Mouse (Mus musculus): Measurements from ENCODE around the gene Ank3. TPM values are rescaled to one million over a fixed set of nuclear protein-coding genes. Genes with fewer than 3 reads are reported as not detected.

Ank3 gene
- total RNA-seq, 2 experiments from 2014 or later: 84.5 to 114 TPM

- DNase-seq: no peak
- intact Hi-C loops (cut with DNase I): no loop called here
These were observed 392.0 kb downstream of the Ank3 start for GRCm38 (mm10) chr10:69790606-69791005.

DNA sequence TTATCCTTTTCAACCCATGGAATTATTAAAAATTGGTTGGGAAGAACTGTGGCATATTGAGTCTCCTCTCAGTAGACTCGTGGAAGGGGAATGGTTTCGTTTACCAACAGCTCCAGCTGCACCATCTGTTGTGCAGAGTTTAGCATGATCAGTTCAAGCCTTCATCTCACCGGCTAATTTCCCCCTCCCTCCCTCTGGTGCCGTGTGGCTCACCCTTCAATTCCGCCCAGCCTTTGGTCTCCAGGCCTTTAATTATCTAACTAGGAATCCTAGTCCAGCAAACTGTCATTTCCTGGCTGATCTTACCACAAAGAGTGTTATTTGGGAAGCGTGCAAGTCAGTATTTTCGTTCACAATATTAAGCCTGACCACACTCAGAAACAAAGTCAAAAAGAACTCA lies 393.4 kb downstream of the Ank3 start:
- intact Hi-C loops (cut with DNase I): loop anchor here (2.0 kb wide), 1 partner anchor 129 kb away; no protein-coding TSS in a partner anchor

GRCm38 (mm10) chr10:69792400-69792799 lies 393.8 kb downstream of the Ank3 start:
- no peak for DNase-seq
- intact Hi-C loops (cut with DNase I): loop anchor here (2.0 kb wide), 1 partner anchor 130 kb away; no protein-coding TSS in a partner anchor

More for the DNA sequence above, 393.4 kb downstream of the Ank3 start:
- DNase-seq: no peak

DNA sequence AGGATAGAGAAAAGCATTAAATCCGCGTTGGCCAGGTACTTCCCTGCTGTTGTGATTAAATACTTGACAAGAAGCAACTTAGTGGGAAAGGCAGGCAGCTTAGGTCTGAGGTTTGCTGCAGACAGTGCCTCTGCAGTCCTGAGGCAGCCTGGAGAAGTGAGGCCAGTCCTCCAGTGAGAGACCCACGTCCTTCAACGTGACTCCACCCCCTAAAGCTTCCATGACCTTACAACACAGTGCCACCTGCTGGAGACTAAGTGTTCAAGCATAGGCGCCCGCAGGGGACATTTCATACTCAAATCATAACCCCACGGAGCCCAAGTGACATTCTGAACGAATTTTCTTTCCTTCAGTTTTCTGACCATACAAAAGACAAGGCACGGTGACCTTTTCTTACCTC lies 394.5 kb downstream of the Ank3 start:
- intact Hi-C loops (cut with DNase I): loop anchor here (2.0 kb wide), 1 partner anchor 130 kb away; no protein-coding TSS in a partner anchor
- DNase-seq: peak; percentile 33 to 46

DNA sequence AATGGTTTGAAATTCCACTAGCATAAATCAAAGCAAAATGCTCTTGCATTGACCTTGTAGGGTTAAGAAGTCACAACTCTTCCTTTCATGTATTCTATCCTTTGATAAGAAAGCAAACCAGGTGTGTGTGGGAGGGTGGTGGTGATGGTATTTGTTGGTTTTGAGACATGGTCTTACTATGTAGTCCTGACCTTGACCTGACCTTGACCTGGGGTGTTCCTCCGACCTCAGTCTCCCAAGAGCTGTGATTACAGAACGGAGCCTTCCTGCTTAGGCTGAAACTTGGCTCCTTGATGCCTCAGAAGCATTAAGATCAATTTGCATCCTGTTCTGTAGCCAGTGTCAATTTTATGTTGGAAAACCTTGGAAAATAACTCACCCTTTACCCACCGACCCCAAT lies 397.1 kb downstream of the Ank3 start:
- intact Hi-C loops (cut with DNase I): loop anchor here (5.0 kb wide), 1 partner anchor 42 kb away; no protein-coding TSS in a partner anchor
- no peak for DNase-seq

DNA sequence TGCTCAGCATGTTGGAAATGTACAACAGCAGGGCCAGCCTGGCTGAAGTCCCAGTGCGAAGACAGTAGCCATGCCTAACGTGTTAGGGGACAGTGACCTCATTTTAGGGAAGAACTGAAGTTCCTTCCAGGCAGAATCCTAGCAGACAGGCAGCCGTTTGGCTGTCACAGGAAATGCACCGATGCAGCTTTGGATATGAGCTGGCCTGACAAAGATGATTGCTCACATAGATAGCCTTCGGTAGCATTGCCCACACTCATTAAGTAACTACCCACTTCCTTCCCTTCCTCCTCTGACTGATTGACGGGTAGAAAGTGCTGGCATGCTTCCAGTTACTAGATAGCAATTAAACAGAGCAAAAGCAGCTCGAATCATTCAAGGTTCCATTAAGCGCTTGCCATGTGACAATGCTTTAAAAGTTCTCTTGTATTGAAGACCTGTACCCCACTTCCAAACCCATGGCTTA lies 397.9 kb downstream of the Ank3 start:
- intact Hi-C loops (cut with DNase I): loop anchor here (5.0 kb wide), 1 partner anchor 41 kb away; no protein-coding TSS in a partner anchor
- no peak for DNase-seq

GRCm38 (mm10) chr10:69803135-69803756 lies 404.7 kb downstream of the Ank3 start:
- intact Hi-C loops (cut with DNase I): no loop called here
- no peak for DNase-seq

- no peak for DNase-seq
- intact Hi-C loops (cut with DNase I): loop anchor here (5.0 kb wide), 1 partner anchor 1553 kb away; no protein-coding TSS in a partner anchor
These were observed 406.0 kb downstream of the Ank3 start for GRCm38 (mm10) chr10:69804613-69805012.

GRCm38 (mm10) chr10:69810785-69811184 lies 412.2 kb downstream of the Ank3 start:
- no peak for DNase-seq
- intact Hi-C loops (cut with DNase I): no loop called here

GRCm38 (mm10) chr10:69813823-69814522 lies 415.4 kb downstream of the Ank3 start:
- intact Hi-C loops (cut with DNase I): no loop called here
- DNase-seq: no peak

- intact Hi-C loops (cut with DNase I): no loop called here
- no peak for DNase-seq
These were observed 422.7 kb downstream of the Ank3 start for GRCm38 (mm10) chr10:69821245-69821644.

DNA sequence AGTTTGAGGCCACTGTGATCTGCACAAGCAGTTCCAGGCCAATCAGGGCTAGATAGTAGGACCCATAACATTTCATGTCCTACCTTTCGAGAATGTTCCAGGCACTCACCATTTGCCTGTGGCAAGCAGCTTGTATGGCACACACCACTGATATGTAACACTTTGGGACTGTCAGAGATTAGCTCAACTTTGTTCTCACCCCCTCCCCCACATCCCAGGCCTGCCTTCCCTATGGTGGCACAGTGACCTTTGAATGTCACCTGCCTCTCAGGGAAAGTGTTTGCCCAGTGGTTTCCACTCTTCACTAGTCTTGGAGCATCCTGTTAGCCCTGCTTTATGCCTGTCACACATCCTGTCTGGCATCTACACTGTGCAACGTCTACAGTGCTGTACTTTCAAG lies 430.2 kb downstream of the Ank3 start:
- DNase-seq: no peak
- intact Hi-C loops (cut with DNase I): no loop called here

- DNase-seq: no peak
- intact Hi-C loops (cut with DNase I): no loop called here
These were observed 430.7 kb downstream of the Ank3 start for GRCm38 (mm10) chr10:69829236-69829635.

DNA sequence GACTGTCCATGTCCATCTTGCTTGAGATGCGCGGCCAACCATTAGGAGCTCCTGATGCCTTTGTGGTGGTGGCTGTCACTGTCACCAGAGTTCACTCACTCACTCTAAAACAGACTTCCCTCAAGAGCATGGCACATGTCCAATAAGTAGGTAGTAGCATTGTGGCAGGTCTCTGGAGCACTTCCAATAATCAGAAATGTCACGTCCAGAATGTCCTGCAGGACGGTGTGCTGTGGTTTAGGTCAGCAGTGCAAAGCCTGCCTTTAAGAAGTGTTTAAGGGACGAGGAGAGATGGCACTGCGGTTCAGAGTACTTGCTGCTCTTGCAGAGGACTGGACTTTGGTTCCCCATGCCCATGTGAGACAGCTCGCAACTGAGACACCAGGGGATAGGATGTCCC lies 433.0 kb downstream of the Ank3 start:
- intact Hi-C loops (cut with DNase I): no loop called here

GRCm38 (mm10) chr10:69832241-69832640 lies 433.7 kb downstream of the Ank3 start:
- intact Hi-C loops (cut with DNase I): no loop called here
- peak in 1 of 2 experiments; percentile 17 for DNase-seq

More for the DNA sequence above, 433.0 kb downstream of the Ank3 start:
- DNase-seq: no peak

DNA sequence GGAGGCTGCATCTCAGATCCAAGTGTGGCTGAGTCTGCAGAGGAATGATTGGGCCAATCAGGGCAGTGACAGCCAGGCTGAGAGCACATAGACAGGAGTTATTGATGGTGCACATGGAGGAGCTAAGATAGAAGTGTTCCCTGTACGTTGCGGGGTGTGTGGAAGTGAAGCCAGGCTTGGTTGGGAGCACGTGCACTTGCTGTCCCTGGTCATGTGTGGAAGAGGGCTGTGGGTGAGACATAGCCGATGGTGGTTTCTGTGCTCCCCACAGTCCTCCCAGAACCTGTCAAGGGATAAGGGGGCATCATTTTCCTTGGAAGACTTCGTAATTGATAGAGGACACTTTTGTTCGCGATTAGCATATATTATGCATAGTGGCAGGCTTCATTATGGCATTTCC lies 434.2 kb downstream of the Ank3 start:
- intact Hi-C loops (cut with DNase I): no loop called here
- no peak for DNase-seq

DNA sequence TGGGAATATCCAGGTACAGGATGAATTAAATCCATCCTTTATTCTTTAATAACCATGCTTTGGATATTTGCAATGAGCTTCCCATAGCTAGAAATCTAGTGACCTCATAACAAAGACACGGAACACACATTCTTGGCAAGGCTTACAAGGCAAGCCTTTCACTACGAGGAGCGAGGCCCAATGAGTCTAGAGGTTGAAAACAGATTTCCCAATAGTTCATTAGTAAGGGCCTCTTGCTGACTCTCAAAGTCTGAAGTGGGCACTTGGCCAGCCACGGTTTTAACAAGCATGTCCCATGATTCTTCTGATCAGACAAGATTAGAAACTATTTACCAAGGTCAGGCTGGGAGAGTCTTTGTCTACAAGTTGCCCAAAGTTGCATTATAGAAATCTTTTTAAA lies 436.1 kb downstream of the Ank3 start:
- DNase-seq: peak in 1 of 2 experiments; percentile 49
- intact Hi-C loops (cut with DNase I): loop anchor here (5.0 kb wide), 1 partner anchor 37 kb away; no protein-coding TSS in a partner anchor

DNA sequence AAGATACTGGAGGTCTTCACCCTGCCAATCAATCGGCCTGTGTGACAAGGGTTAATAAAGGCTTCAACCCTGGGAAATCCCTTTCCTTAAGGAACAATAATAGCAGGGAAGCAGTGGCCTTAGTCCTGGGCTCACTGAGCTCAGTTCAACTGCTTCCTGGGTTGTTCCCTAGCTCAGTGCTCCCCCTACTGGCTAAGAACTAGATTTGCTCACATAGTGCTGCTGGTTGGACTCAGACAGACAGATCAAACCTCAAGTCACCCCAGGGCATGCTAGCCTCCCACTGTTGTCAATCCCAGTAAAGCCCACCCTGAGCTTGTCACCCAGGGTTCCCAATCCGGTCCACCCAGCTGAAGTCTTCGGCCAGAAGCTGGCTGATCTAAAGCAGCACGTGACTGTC lies 447.2 kb downstream of the Ank3 start:
- intact Hi-C loops (cut with DNase I): loop anchor here (2.0 to 5.0 kb wide), 2 partner anchors 183 to 393 kb away; no protein-coding TSS in a partner anchor
- DNase-seq: peak in 1 of 2 experiments; percentile 29

DNA sequence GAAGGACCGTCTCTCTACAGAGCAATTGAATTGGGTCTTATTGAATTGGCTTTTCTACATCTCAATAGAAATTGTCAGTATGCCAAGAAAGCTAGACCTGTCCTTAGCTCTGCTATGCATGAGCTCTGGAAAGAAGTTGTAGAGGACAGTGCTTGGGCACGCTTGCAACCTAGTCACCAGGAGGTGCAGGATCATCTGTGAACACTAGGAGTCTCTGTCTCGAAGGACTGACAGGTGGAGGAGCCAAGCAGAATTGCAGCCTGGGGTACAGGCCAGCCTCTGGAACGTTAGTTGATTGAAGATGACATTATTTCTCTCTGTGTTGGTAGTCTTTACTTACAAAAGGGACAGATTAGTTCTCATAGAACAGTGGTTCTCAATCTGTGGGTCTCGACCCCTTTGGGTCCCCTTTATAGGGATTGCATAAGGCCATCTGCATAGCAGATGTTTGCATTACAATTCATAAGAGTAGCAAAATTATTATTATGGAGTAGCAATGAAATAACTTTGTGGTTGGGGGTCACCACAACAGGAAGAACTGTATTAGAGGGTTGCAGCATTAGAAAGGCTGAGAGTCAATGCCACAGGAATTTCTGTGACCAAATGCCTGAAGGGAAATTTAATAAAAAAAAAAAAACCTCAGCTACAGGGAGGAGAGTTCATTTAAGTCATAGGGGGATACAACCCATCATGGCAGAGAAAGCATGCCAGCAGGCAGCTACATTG lies 454.0 kb downstream of the Ank3 start:
- intact Hi-C loops (cut with DNase I): no loop called here

DNA sequence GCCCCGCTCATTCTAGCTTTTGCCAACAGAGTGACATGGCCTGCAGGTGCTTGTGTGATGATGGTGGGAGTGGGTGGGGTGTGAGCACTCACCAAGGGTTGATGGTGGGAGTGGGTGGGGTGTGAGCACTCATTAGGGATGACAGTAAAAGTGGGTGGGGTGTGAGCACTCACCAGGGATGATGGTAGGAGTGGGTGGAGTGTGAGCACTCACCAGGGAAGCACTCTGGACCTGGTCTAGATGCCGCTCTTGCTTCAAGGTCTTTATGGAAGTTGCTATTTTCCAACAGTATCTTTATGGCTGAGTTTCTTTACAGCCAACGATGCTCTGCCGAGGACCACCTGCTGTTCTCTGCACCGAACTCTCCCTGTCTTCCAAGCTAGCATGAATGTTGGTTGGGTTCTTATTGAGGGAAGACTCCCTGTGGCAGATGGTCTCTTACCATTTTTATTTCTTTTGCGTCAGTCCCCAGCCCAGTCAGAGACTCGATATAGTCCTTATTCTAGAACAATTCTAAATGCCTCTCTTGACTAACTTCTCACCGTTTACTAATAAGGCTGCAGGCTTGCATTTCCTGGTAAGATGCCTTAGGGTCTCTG lies 456.1 kb downstream of the Ank3 start:
- intact Hi-C loops (cut with DNase I): no loop called here
- DNase-seq: no peak

More for the DNA sequence above, 454.0 kb downstream of the Ank3 start:
- DNase-seq: no peak
